Mouse (Mus musculus): ENCODE results near the gene Klhdc7b.
A peak's percentile ranks its signal among the peaks of the same experiment; 100 is the strongest.

Klhdc7b gene

GRCm38 (mm10) chr15:89384617-89385016 lies at the start of gene Klhdc7b:
Klhdc7b (plus strand) TSS chr15:89384917.
- no peak for DNase-seq (ENCODE audit: low spot score in 2 of 2)

DNA sequence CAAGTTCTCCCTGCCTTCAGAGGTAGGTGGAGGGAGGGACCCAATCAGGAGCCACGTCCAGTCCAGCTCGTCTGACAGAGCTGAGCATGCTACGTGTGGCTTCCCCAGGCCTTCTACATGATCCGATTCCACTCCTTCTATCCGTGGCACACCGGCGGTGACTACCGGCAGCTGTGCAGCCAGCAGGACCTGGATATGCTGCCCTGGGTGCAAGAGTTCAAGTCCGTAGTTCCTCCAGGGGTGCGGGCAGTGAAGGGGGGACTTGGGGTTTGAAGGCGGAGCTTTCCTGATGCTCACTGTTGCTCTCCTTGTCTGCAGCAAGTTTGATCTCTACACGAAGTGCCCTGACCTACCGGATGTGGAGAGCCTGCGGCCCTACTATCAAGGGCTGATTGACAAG lies 48.3 kb upstream of the Klhdc7b start:
- DNase-seq (ENCODE audit: low spot score in 2 of 2): no peak

DNA sequence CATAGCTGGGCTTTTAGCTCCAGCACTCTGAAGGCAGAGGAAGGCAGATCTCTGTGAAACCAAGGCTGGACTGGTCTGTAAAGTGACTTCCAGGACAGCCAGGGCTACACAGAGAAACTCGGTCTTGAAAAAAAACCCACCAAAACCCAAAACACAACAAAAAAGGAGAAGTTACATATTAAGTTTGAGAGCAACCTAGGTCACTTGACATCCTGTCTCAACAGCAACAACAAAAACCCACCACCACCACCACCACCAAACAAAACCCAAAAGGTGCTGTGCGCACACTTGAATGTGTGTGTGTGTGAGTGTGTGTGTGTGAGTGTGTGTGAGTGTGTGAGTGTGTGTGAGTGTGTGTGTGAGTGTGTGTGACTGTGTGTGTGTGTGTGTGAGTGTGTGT lies 45.0 kb upstream of the Klhdc7b start:
- DNase-seq (ENCODE audit: low spot score in 2 of 2): no peak

- DNase-seq (ENCODE audit: low spot score in 2 of 2): no peak
Measured at GRCm38 (mm10) chr15:89340136-89340535, 44.6 kb upstream of the Klhdc7b start.

DNA sequence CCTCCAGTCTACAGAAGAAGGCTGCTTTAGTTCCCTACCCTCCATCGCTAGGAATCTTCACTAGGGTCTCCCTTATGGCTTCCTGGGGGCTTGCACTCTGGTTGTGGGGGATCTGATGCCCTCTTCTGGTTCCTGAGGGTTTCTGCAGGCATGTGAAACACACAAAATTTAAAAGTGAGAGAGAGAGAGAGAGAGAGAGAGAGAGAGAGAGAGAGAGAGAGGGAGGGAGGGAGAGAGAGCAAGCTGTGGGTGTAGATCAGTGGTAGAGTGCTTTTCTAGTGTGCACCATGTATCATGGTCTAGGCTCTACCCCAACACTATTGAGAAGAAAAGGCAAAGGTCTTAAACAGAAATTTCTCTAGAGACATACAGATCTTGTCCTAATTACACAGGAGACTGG lies 43.0 kb upstream of the Klhdc7b start:
- no peak for DNase-seq (ENCODE audit: low spot score in 2 of 2)

- no peak for DNase-seq (ENCODE audit: low spot score in 2 of 2)
Measured at GRCm38 (mm10) chr15:89343325-89343724, 41.4 kb upstream of the Klhdc7b start.

DNA sequence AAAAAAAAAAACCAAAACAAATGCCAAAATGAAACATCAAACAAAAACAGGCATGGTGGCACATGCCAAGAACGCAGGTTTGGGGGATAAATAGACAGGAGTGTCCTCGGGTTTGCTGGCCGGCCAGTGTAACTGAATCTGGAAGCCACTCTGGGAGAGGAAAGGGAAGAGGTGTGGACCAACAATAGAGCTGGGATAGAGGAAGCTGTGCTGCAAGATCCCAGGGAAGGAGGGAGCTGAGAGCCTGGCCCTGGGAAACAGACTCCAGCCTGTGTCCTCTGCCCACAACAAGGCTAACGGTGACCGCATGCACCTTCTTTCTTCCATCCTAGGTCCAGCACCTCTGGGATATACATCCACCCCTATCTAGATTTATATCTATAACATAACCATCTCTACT lies 34.3 kb upstream of the Klhdc7b start:
- no peak for DNase-seq (ENCODE audit: low spot score in 2 of 2)

DNA sequence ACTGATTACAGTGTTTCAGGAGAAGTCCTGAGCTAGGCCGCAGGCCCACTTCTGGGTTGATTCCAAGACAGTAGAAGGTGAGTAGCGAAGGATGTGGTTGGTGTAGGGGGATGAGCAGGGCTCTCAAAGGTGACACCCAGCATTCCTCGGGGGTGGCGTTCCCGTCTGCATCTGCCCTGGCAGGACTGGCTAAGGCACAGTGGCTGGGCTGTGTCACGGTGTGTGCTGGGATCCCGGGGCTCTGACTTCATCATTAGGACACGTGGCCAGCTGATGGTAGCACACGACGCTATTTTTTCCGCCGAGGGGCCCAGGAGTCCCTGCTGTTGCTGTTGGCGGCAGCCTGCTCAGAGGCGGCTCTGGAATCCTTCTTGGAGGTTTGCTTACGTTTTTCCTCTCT lies 33.4 kb upstream of the Klhdc7b start:
- DNase-seq (ENCODE audit: low spot score in 2 of 2): no peak

GRCm38 (mm10) chr15:89352054-89352453 lies 32.7 kb upstream of the Klhdc7b start:
- no peak for DNase-seq (ENCODE audit: low spot score in 2 of 2)

DNA sequence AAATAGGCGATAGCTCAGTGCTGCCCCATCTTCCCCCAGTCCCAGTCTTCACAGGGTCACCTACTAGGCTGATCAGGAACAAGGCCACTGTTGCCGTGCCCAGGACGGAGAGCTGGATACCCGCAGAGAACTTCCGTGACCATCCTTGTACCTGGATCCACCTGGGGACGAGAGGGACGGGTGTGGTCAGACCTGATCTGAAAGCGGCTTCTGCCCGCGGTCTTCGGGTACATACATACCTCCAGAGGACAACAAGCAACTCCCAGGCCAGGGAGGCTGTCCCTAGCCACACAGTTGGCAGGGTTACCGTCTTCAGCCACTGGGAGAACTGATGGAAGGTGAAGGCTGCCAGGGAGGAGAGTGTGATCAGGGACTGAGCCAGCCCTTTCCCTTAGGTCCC lies 31.9 kb upstream of the Klhdc7b start:
- DNase-seq (ENCODE audit: low spot score in 2 of 2): no peak

DNA sequence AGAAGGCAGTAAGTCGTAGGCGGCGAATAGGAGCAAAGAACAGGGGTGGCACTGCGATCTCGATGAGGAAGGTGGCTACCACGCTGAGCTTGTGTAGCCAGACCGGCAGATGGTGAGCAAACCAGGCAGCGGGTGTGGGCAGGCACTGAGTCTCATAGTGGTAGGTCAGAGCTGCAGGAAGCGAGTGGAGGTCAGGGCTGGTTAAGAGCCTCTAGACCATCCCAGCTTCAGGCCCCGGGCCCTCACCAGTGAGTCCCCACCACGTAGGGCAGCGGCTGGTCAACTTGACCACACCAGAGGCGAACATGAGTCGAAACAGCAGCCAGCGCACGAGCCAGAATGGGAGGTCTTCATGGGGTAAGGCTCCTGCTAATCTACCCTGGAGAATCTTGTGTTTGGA lies 30.9 kb upstream of the Klhdc7b start:
- DNase-seq (ENCODE audit: low spot score in 2 of 2): no peak

GRCm38 (mm10) chr15:89354455-89354854 lies 30.3 kb upstream of the Klhdc7b start:
- no peak for DNase-seq (ENCODE audit: low spot score in 2 of 2)

DNA sequence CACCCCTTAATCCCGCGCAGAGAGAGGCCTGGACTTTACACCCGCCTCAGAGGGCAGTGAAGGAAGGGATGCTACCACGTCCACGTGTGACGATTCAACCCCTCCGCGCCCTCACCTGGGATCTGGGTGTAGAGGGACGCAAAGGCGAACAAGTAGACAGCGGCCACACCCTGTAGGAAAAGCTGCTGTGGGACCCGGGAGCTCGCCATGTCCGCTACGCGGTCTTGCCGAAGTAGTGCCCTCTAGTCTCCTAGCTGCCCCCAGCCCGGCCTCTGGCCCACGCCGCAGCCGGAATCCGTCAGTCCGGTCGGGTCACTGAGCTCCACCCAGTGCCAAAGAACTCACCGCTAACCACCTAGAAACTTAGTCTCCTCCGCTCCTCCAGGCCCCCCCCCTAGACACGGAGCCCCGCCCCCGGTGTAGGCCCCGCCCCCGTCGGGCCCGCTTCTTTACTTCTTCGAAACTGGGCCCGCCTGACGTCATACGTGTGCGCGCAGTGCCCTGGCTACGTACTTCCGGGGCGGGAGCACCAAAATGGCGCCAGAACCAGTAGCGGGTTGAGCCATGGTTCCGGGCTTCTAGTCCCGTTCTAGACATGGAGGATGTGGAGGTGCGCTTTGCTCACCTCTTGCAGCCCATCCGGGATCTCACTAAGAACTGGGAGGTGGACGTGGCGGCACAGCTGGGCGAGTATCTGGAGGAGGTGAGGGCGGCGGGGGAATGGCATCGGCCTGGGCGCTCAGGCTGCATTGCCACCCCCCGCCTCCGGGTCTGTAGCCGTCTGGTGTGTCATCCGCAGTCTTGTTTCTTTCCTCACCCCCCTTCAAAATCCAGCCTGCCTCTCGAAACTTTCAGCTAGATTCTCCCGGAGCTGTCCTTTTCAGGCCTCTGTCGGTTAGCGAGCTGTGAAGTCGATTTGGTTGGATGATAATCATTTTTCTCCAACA lies 29.2 kb upstream of the Klhdc7b start, which contains the start of the genes Lmf2 and Ncaph2:
Lmf2 (minus strand) TSS at position 419 of the 947 bp plus-strand sequence.
Ncaph2 (plus strand) TSS at position 479 of the 947 bp plus-strand sequence.
- peak; percentile 91 to 92 for DNase-seq (ENCODE audit: low spot score in 2 of 2)

- DNase-seq (ENCODE audit: low spot score in 2 of 2): peak in 1 of 2 experiments; percentile 53
Measured at GRCm38 (mm10) chr15:89356372-89356771, 28.3 kb upstream of the Klhdc7b start.

DNA sequence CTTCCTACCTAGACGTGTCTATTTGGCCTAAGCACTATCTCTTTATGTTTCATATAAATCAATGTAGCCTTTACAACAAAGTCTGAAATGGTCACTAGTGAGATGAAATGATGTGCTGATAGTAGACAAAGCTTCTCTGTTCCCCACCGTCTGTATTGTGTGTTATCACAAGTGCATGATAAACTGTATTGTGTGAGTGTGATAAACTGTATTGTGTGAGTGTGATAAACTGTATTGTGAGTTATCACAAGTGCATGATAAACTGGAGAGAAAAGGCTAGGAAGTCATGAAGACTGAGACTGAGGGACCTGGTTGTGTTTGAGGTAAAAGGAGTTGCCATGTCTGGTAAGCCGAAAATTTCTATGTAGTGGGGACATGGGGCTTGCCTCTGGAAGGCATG lies 25.9 kb upstream of the Klhdc7b start:
- no peak for DNase-seq (ENCODE audit: low spot score in 2 of 2)

DNA sequence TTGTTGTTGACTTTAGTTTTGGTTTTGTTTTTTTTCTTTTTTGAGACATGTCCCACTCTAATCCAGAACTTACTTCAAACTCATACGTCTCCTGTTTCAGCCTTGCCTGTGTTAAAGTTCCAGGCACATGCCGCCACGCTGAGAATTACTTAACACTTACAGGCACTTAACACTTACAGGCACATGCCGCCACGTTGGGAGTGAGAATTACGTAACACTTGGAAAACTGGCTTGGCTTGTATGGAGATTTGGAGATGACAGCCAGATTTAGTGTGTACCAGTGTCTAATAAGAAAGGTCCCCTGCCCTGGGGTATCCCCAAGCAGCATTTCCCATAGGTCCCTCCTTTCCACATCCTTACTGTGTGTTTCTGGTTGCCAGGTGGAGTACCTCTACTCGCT lies 21.7 kb upstream of the Klhdc7b start:
- no peak for DNase-seq (ENCODE audit: low spot score in 2 of 2)

GRCm38 (mm10) chr15:89365141-89365551 lies 19.6 kb upstream of the Klhdc7b start:
- DNase-seq (ENCODE audit: low spot score in 2 of 2): no peak

- no peak for DNase-seq (ENCODE audit: low spot score in 2 of 2)
Measured at GRCm38 (mm10) chr15:89372068-89372467, 12.6 kb upstream of the Klhdc7b start.

DNA sequence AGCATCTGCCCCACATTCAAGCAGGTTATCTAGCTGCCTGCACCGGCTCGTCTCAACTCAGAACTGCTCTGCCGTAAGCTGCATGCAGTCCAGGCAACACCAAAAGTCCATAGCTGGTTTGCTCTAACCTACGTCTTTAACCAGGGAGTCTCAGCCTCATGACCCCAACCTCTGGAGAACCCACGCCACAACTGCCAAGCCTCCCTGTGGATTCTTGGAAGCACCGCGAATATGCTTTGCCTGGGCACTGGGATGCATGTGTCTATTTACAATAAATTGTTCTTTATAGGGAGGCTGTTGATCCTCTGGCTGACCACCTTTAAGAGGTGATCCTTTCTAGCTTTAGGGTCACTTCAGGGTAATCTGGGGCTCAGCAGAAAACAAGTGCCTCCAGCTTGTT lies 12.2 kb upstream of the Klhdc7b start:
- DNase-seq (ENCODE audit: low spot score in 2 of 2): no peak

DNA sequence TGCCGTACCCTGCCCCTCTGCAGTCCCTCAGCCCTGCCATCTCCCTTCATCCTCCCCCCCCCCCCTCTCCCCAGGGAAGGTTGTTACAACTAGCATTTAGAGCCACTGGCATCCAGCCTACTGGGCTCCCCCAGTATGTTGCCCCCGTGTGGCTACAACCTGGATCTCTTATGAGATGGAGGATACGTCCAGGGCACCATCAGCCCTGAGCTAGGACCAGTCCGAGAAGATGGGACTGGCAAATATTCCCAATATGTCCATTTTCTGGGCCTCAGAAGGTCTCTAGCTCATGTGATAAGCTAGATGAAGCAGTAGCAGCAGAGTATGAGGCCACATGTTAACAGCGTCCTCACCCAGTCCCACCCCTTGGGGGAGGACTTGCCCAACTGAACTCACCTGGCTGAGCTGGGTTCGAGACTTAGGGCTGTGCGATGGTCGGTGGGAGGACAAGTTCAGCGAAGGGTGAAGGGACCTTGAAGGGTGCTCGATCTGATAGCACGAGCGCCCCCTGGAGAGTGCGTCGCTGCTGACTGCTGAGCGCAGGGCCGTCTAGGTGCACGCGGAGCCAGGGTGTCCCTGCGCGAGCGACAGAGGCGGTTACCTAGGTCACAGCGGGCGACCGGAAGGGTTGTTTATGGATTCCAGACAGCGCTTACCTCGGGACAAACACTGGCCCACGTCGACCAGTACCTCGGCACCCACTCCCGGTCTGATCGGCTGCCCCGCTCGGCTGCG lies 11.5 kb upstream of the Klhdc7b start:
- DNase-seq (ENCODE audit: low spot score in 2 of 2): peak; percentile 75 to 79

DNA sequence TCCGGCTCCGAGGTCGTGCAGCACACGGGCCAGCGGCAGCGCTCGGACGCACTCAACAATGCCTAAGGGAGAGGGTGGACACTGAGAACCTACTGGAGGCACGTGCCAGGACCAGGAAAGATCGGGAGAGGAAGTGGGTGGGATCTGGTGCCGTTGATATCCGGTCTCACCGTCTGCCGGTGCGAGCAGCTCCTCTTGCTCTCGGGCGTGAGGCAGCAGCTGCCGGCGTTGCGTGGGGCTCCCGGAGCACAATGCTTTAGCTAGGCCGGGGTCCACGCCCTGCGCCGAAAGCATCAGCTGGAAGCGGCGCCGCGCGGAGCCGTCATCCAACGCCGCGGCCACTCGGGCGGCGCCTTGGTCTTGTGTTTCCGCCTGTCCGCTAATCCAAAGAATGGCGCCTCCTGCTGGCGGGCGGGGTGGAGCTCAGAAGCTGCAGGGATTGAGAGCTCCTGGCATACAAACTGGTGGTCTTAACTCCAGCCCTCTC lies 10.9 kb upstream of the Klhdc7b start, which contains the start of gene Sco2:
Sco2 (minus strand) TSS at position 85 of the 487 bp plus-strand sequence.
- DNase-seq (ENCODE audit: low spot score in 2 of 2): peak; percentile 84 to 98

- DNase-seq (ENCODE audit: low spot score in 2 of 2): no peak
Measured at GRCm38 (mm10) chr15:89374340-89374739, 10.4 kb upstream of the Klhdc7b start.
